Mouse (Mus musculus) hindbrain, embryonic 13.5 days (tissue): Measurements from ENCODE around the gene Gstp2. TPM values are rescaled to one million over a fixed set of nuclear protein-coding genes. Genes with fewer than 3 reads are reported as not detected.

ENCODE experiments used
- ATAC-seq: fragments of 200-750 bp; cut with Nextera tagmentation; 2 replicates; pipeline ENCODE4 v1.8.0; 2017; ENCODE audit warnings: moderate TSS enrichment; ENCODE audit not compliant: low FRiP score
- H3K27ac ChIP-seq: fragments of 300-500 bp; sonication (generic); 2 replicates; pipeline ENCODE4 v1.5.1; 2015; ENCODE audit warnings: inconsistent platforms, mild to moderate bottlenecking, moderate library complexity
- H3K27me3 ChIP-seq: fragments of 300-500 bp; sonication (generic); 2 replicates; pipeline ENCODE4 v1.6.1; 2015; ENCODE audit warnings: mild to moderate bottlenecking, inconsistent platforms
- H3K36me3 ChIP-seq: fragments of 300-500 bp; sonication (generic); 2 replicates; pipeline ENCODE4 v1.6.1; 2015; ENCODE audit warnings: mild to moderate bottlenecking, inconsistent platforms
- H3K4me1 ChIP-seq: fragments of 300-500 bp; sonication (generic); replicated peaks from 2 replicates; pipeline ENCODE4 v1.6.1; 2015; ENCODE audit warnings: inconsistent platforms
- H3K4me2 ChIP-seq: fragments of 300-500 bp; sonication (generic); 2 replicates; pipeline ENCODE4 v1.6.1; 2015; ENCODE audit warnings: inconsistent platforms, mild to moderate bottlenecking, moderate library complexity
- H3K4me3 ChIP-seq: fragments of 300-500 bp; sonication (generic); 2 replicates; pipeline ENCODE4 v1.5.1; 2015; ENCODE audit warnings: mild to moderate bottlenecking, inconsistent platforms
- H3K9ac ChIP-seq: fragments of 300-500 bp; sonication (generic); 2 replicates; pipeline ENCODE4 v1.6.1; 2015; ENCODE audit warnings: mild to moderate bottlenecking, inconsistent platforms
- H3K9me3 ChIP-seq: fragments of 300-500 bp; sonication (generic); 2 replicates; pipeline ENCODE4 v1.6.1; 2016; ENCODE audit warnings: inconsistent platforms
- WGBS: fragments of 180-500 bp; shearing (Covaris S2); methylation state at CpG from one replicate; pipeline ENCODE4 v1.1.7; 2015; 5-methylcytosine and 5-hydroxymethylcytosine counted together
- polyA plus RNA-seq: library from polyadenylated mRNA; unstranded; fragments of >200 nt; fragmentation: Nextera tagmentation; extraction: Ambion mirVana; gene quantifications from 2 replicates; pipeline ENCODE4 v1.2.1, GENCODE M21; 2015

The Gstp2 gene
- polyA plus RNA-seq, 1 experiment from 2014 or later: 1.4 TPM

DNA sequence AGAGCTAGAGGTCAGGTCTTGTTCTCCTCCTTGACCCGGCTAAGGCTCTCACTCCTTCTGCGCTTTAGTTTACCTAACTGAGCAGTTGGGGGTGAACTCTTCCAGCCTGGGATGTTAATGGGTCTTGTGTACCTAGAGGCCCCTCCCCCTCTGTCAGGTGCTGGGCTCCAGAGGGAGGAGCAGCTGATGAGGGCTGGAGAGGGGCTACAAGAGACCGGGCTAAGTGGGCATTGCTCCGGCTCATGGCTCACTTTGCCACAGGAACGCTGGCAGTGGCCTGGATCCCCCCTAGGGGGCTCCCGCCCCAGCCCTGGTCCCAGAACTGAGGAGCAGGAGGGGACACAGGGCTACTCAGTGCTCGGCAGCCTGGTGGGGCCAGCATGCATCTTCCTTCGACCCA, 38.0 kb upstream of the Gstp2 start:
- no peak overlapping the region for H3K27ac ChIP-seq
- H3K4me3 ChIP-seq: no peak overlapping the region
- H3K9me3 ChIP-seq: no peaks in the 10 kb centered on the region
- peaks cover 24% of the 10 kb centered on the region; the same call in 1 of the 2 replicates for H3K27me3 ChIP-seq
- no peak overlapping the region for H3K4me2 ChIP-seq
- H3K4me1 ChIP-seq: no peaks in the 10 kb centered on the region
- ATAC-seq: no peak
- WGBS: 30% methylated on average over 8 of the region's 8 CpGs
- H3K9ac ChIP-seq: 0 out of 2 replicates have a peak overlapping the region, but pooled peaks have one; percentile 19
- no peaks in the 10 kb centered on the region for H3K36me3 ChIP-seq

- no peak for ATAC-seq
- Histone ChIP-seq H3K27me3 (peaks cover 24% of the 10 kb centered on the region; the same call in 1 of the 2 replicates), H3K36me3 (no peaks in the 10 kb centered on the region), H3K9ac (no peak overlapping the region), H3K4me3 (no peak overlapping the region), H3K27ac (no peak overlapping the region), H3K4me2 (no peak overlapping the region), H3K4me1 (no peaks in the 10 kb centered on the region), H3K9me3 (no peaks in the 10 kb centered on the region)
- 79% methylated on average over 7 of the region's 7 CpGs for WGBS
Measured at GRCm38 (mm10) chr19:4083316-4083715, 37.5 kb upstream of the Gstp2 start.

GRCm38 (mm10) chr19:4082219-4082965, 36.6 kb upstream of the Gstp2 start:
- no peaks in the 10 kb centered on the region for H3K9me3 ChIP-seq
- H3K27me3 ChIP-seq: peaks cover 24% of the 10 kb centered on the region; the same call in 1 of the 2 replicates
- no peak overlapping the region for H3K9ac ChIP-seq
- H3K4me1 ChIP-seq: no peaks in the 10 kb centered on the region
- no peak overlapping the region for H3K27ac ChIP-seq
- no peak for ATAC-seq
- no peak overlapping the region for H3K4me2 ChIP-seq
- WGBS: 83% methylated on average over 11 of the region's 11 CpGs
- H3K36me3 ChIP-seq: no peaks in the 10 kb centered on the region
- H3K4me3 ChIP-seq: no peak overlapping the region

GRCm38 (mm10) chr19:4081394-4081793, 35.6 kb upstream of the Gstp2 start, which contains the start of gene Cabp2:
TSS of gene Cabp2 (plus strand) at chr19:4081578.
- H3K36me3 ChIP-seq: no peaks in the 10 kb centered on the region
- no peak within 1 kb of the TSS for H3K27ac ChIP-seq
- no peak within 1 kb of the TSS for H3K4me2 ChIP-seq
- no peaks in the 10 kb centered on the region for H3K9me3 ChIP-seq
- WGBS: 52% methylated on average over 3 of the region's 3 CpGs
- no peaks in the 10 kb centered on the region for H3K4me1 ChIP-seq
- no peak within 1 kb of the TSS for H3K4me3 ChIP-seq
- no peak within 1 kb of the TSS for H3K9ac ChIP-seq
- H3K27me3 ChIP-seq: peaks cover 16% of the 10 kb centered on the region; the same call in 1 of the 2 replicates
- ATAC-seq: no peak

DNA sequence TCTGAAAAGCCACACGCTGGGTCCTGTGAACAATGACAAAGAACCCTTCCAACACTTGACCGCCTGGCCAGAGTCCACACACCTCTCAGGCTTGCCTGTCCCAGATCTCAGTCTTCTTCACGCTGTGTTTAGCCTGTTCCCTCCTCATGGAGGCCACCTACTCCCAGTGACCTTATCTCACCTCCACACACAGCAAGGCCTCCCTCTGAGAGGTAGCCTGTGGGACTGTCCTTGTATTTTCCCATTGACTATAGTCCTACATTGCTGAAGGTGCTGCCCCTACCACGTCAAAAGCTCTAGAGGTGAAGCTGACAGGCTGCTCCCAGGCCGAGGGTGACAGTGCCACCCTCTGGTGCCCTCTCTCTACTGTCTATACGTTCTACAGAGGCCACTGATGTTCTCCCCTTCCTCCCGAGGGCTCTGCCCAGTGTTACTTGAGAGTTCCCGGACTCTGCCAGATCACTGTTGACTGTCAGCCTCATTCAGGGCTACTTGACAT, 34.7 kb upstream of the Gstp2 start:
- Histone ChIP-seq H3K4me1 (no peaks in the 10 kb centered on the region), H3K27ac (no peak overlapping the region), H3K9me3 (no peaks in the 10 kb centered on the region), H3K36me3 (no peaks in the 10 kb centered on the region), H3K4me2 (no peak overlapping the region), H3K4me3 (no peak overlapping the region), H3K9ac (no peak overlapping the region), H3K27me3 (peaks cover 11% of the 10 kb centered on the region; the same call in 1 of the 2 replicates)
- no peak for ATAC-seq
- WGBS: 71% methylated on average over 8 of the region's 8 CpGs

GRCm38 (mm10) chr19:4079594-4079993, 33.8 kb upstream of the Gstp2 start:
- Histone ChIP-seq H3K27me3 (peaks cover 8% of the 10 kb centered on the region; the same call in 1 of the 2 replicates), H3K4me3 (no peak overlapping the region), H3K4me2 (no peak overlapping the region), H3K27ac (no peak overlapping the region), H3K36me3 (no peaks in the 10 kb centered on the region), H3K9ac (no peak overlapping the region), H3K9me3 (no peaks in the 10 kb centered on the region), H3K4me1 (no peaks in the 10 kb centered on the region)
- no peak for ATAC-seq
- 83% methylated on average over 1 of the region's 1 CpGs for WGBS

- Histone ChIP-seq H3K4me3 (no peak overlapping the region), H3K9me3 (no peaks in the 10 kb centered on the region), H3K9ac (no peak overlapping the region), H3K27ac (no peak overlapping the region), H3K27me3 (no peaks in the 10 kb centered on the region), H3K4me1 (no peaks in the 10 kb centered on the region), H3K36me3 (no peaks in the 10 kb centered on the region), H3K4me2 (no peak overlapping the region)
- 90% methylated on average over 1 of the region's 1 CpGs for WGBS
- ATAC-seq: no peak
Measured at GRCm38 (mm10) chr19:4075531-4075930, 29.7 kb upstream of the Gstp2 start.

DNA sequence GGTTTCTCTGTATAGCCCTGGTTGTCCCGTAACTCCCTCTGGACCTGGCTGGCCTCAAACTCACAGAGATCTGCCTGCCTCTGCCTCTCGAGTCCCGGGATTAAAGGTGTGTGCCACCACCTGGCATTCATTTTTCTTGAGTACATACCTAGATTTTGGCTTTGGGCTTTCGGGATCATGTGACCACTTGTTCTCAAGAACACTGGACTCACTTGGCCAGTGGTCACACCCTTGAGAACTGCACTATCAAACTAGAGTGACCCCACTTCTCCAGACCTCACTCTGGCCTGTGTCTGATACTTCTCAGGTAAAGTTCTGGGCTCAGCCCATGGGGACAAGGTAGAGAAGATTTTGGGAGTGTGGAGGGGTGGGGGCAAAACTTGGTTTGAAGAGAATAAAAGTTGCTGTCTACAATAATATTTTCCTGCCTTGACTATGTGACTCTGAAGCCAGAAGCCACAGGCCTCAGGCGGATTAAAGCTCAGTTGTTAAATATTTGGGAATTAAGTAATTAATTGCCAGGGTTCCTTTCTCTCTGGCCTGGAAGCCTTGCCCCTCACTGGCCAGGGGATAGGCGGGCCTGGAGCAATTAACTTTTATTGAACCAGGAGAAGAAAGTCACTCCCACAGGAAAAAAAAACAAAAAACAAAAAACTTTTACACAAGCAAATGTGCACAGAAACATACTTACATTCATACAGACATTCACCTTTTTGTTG, 27.0 kb upstream of the Gstp2 start:
- 86% methylated on average over 6 of the region's 6 CpGs for WGBS
- no peaks in the 10 kb centered on the region for H3K36me3 ChIP-seq

DNA sequence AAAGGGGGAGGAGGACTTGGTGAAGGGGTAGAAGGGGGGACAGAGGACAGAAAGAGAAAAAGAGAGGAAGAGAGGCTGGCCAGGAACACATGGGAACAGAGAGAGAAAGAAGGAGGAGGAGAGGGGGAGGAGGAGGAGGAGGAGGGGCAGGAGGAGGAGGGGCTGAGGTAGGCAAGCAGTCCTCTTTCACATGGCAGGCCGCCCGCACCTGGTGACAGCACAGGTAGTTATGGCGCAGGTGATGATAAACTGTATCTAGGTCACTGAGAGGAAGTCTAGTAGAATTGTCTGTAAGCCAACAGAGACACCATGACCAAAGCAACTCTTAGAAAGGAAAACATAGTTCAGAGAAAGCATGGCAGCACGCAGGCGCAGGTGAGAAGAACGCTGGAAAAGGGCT, 25.6 kb upstream of the Gstp2 start:
- Histone ChIP-seq H3K4me3 (no peak overlapping the region), H3K27ac (no peak overlapping the region), H3K27me3 (no peaks in the 10 kb centered on the region), H3K4me2 (no peak overlapping the region), H3K36me3 (no peaks in the 10 kb centered on the region), H3K4me1 (no peaks in the 10 kb centered on the region), H3K9ac (no peak overlapping the region), H3K9me3 (no peaks in the 10 kb centered on the region)
- no peak for ATAC-seq
- 93% methylated on average over 6 of the region's 6 CpGs for WGBS

More for the DNA sequence above, 27.0 kb upstream of the Gstp2 start:
- H3K9me3 ChIP-seq: no peaks in the 10 kb centered on the region
- no peak overlapping the region for H3K27ac ChIP-seq
- no peak overlapping the region for H3K4me2 ChIP-seq
- H3K4me1 ChIP-seq: no peaks in the 10 kb centered on the region
- H3K9ac ChIP-seq: no peak overlapping the region
- no peak overlapping the region for H3K4me3 ChIP-seq
- no peaks in the 10 kb centered on the region for H3K27me3 ChIP-seq
- ATAC-seq: no peak

GRCm38 (mm10) chr19:4070756-4071155, 24.9 kb upstream of the Gstp2 start:
- Histone ChIP-seq H3K4me2 (no peak overlapping the region), H3K27me3 (no peaks in the 10 kb centered on the region), H3K9ac (no peak overlapping the region), H3K4me3 (no peak overlapping the region), H3K9me3 (no peaks in the 10 kb centered on the region), H3K27ac (no peak overlapping the region), H3K4me1 (no peaks in the 10 kb centered on the region), H3K36me3 (no peaks in the 10 kb centered on the region)
- no peak for ATAC-seq
- 78% methylated on average over 8 of the region's 8 CpGs for WGBS

DNA sequence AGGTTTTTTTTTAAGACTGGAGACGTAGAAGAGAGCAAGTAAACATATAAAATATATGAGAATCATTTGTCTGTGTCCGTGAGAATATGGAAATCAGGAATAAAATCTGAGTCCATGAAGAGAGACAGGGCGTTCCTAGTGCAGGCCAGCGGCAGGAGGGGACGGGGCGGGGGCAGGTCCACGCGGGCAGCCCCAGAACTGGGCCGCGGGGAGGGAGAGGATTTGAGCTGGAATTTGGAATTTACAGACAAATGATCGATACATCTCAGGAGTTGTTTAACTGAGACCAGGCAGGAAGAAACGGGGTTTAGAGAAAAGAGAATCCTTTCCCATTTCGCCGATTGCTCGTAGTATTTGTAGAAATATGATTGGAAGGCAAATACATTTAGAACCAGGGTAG, 24.5 kb upstream of the Gstp2 start:
- H3K9ac ChIP-seq: no peak overlapping the region
- no peak for ATAC-seq
- 80% methylated on average over 15 of the region's 15 CpGs for WGBS
- no peak overlapping the region for H3K27ac ChIP-seq
- H3K36me3 ChIP-seq: no peaks in the 10 kb centered on the region
- H3K4me1 ChIP-seq: no peaks in the 10 kb centered on the region
- H3K27me3 ChIP-seq: no peaks in the 10 kb centered on the region
- no peak overlapping the region for H3K4me2 ChIP-seq
- H3K4me3 ChIP-seq: no peak overlapping the region
- H3K9me3 ChIP-seq: no peaks in the 10 kb centered on the region

- 67% methylated on average over 15 of the region's 15 CpGs for WGBS
- no peak overlapping the region for H3K9ac ChIP-seq
- H3K4me3 ChIP-seq: no peak overlapping the region
- no peaks in the 10 kb centered on the region for H3K9me3 ChIP-seq
- H3K27me3 ChIP-seq: no peaks in the 10 kb centered on the region
- no peaks in the 10 kb centered on the region for H3K36me3 ChIP-seq
- no peak overlapping the region for H3K27ac ChIP-seq
- no peak overlapping the region for H3K4me2 ChIP-seq
- no peaks in the 10 kb centered on the region for H3K4me1 ChIP-seq
- ATAC-seq: no peak
Measured at GRCm38 (mm10) chr19:4068717-4069410, 23.0 kb upstream of the Gstp2 start.
